Mouse (Mus musculus) spleen, adult 2 months (tissue): ENCODE data around the gene Tpgs1. TPM values are rescaled to one million over a fixed set of nuclear protein-coding genes. Genes with fewer than 3 reads are reported as not detected.

Source experiments
- DNase-seq, 2 experiments: peaks; one replicate each; pipeline versions ENCODE4 v3.0.0 to v3.0.0-alpha.2; 2012 to 2021; ENCODE audit warnings: low spot score in 2 of 2, low read depth in 1 of 2
- H3K27ac ChIP-seq: fragments of 200-500 bp; 2 replicates; pipeline ENCODE4 v1.5.1; 2012; ENCODE audit warnings: low read length, inconsistent platforms; ENCODE audit not compliant: insufficient read depth
- H3K27me3 ChIP-seq: fragments of 200-500 bp; 2 replicates; pipeline ENCODE4 v1.6.1; 2012; ENCODE audit warnings: mild to moderate bottlenecking, moderate library complexity, low read length, inconsistent platforms; ENCODE audit not compliant: control insufficient read depth, insufficient read depth
- H3K36me3 ChIP-seq: fragments of 200-500 bp; 2 replicates; pipeline ENCODE4 v1.6.1; 2012; ENCODE audit warnings: mild to moderate bottlenecking, low read length, inconsistent platforms; ENCODE audit not compliant: control insufficient read depth, insufficient read depth
- H3K4me1 ChIP-seq: fragments of 200-500 bp; 2 replicates; pipeline ENCODE4 v1.6.1; 2011; ENCODE audit warnings: inconsistent platforms; ENCODE audit not compliant: control insufficient read depth, insufficient read depth, insufficient read length
- H3K4me3 ChIP-seq: fragments of 200-500 bp; 2 replicates; pipeline ENCODE4 v1.5.1; 2011; ENCODE audit warnings: mild to moderate bottlenecking, inconsistent platforms; ENCODE audit not compliant: insufficient read depth, insufficient read length; ENCODE audit errors: extremely low read depth
- CTCF ChIP-seq: fragments of 200-500 bp; IDR thresholded peaks from 2 replicates; pipeline ENCODE4 v1.5.1; 2011; ENCODE audit warnings: mild to moderate bottlenecking, inconsistent platforms; ENCODE audit not compliant: insufficient read depth, insufficient read length, insufficient replicate concordance; ENCODE audit errors: extremely low read depth
- POLR2A ChIP-seq: fragments of 200-500 bp; IDR thresholded peaks from 2 replicates; pipeline ENCODE4 v1.6.1; 2011; ENCODE audit warnings: low read depth, low read length, inconsistent platforms
- WGBS: fragments of 180-500 bp; shearing (Covaris S2); methylation state at CpG from one replicate; pipeline ENCODE4 v1.1.7; 2018; 5-methylcytosine and 5-hydroxymethylcytosine counted together
- polyA plus RNA-seq: library from polyadenylated mRNA; depleted of rRNA; stranded (reverse); fragments of >200 nt; gene quantifications from 2 replicates; pipeline ENCODE4 v1.2.3, GENCODE M21; 2012

Tpgs1 gene
- polyA plus RNA-seq, 1 experiment: 47.9 TPM

GRCm38 (mm10) chr10:79689178-79689577 lies 20.0 kb downstream of the Tpgs1 start:
- Histone ChIP-seq H3K27ac (no peak overlapping the region), H3K4me3 (no peak overlapping the region), H3K36me3 (peaks cover 31% of the 10 kb centered on the region), H3K4me1 (no peaks in the 10 kb centered on the region), H3K27me3 (no peaks in the 10 kb centered on the region)
- TF ChIP-seq CTCF: no peak
- no peak for TF ChIP-seq POLR2A
- 88% methylated on average over 3 of the region's 3 CpGs for WGBS
- DNase-seq: no peak

DNA sequence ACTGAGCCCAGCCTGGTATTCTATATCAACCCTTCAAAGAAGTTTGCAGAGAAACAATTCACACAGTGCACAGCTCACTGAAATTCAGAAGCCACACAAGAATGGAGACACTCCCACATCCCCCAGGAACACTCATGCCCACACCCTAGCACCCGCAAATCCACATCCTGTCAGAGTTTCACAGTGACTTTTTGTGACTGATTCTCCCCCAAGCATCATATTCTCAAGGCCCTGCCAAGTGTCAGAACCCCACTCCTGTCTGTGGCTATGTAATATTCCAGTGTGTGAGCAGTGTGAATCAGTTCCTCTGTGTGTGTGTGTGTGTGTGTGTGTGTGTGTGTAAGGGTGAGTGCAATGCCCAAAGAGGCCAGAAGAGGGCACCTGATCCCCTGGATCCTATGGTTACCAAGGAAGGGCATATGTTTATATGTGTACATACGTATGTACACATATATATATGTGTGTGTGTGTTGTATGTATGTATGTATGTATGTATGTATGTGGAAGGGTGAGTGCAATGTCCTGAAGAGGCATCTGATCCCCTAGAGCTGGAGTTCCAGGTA lies 22.9 kb downstream of the Tpgs1 start:
- no peaks in the 10 kb centered on the region for H3K27me3 ChIP-seq
- H3K27ac ChIP-seq: no peak overlapping the region
- H3K4me1 ChIP-seq: no peaks in the 10 kb centered on the region
- H3K4me3 ChIP-seq: no peak overlapping the region
- 91% methylated on average over 2 of the region's 2 CpGs for WGBS
- TF ChIP-seq POLR2A (no peak), CTCF (no peak)
- no peak for DNase-seq
- peaks cover 12% of the 10 kb centered on the region for H3K36me3 ChIP-seq

GRCm38 (mm10) chr10:79693580-79694378 lies 24.6 kb downstream of the Tpgs1 start:
- H3K36me3 ChIP-seq: no peaks in the 10 kb centered on the region; the same call in 1 of the 2 replicates
- no peak for TF ChIP-seq CTCF
- no peak for TF ChIP-seq POLR2A
- no peaks in the 10 kb centered on the region for H3K4me1 ChIP-seq
- H3K4me3 ChIP-seq: no peak overlapping the region
- no peak overlapping the region for H3K27ac ChIP-seq
- no peak for DNase-seq
- 81% methylated on average over 12 of the region's 12 CpGs for WGBS
- no peaks in the 10 kb centered on the region for H3K27me3 ChIP-seq

- 90% methylated on average over 6 of the region's 6 CpGs for WGBS
- no peak overlapping the region for H3K4me3 ChIP-seq
- H3K27me3 ChIP-seq: no peaks in the 10 kb centered on the region
- H3K36me3 ChIP-seq: no peaks in the 10 kb centered on the region
- H3K27ac ChIP-seq: no peak overlapping the region
- no peaks in the 10 kb centered on the region for H3K4me1 ChIP-seq
- TF ChIP-seq CTCF: no peak
- TF ChIP-seq POLR2A: no peak
- no peak for DNase-seq
These were observed 25.1 kb downstream of the Tpgs1 start for GRCm38 (mm10) chr10:79694379-79694655.

GRCm38 (mm10) chr10:79695231-79696128 lies 26.3 kb downstream of the Tpgs1 start:
- no peak overlapping the region for H3K27ac ChIP-seq
- WGBS: 62% methylated on average over 13 of the region's 13 CpGs
- no peak overlapping the region for H3K4me3 ChIP-seq
- no peaks in the 10 kb centered on the region for H3K4me1 ChIP-seq
- TF ChIP-seq POLR2A: no peak
- peak; percentile 87; the same call in 1 of the 2 replicates for TF ChIP-seq CTCF
- H3K36me3 ChIP-seq: no peaks in the 10 kb centered on the region
- no peaks in the 10 kb centered on the region for H3K27me3 ChIP-seq
- peak; percentile 42 to 72 for DNase-seq

GRCm38 (mm10) chr10:79696129-79696651 lies 27.0 kb downstream of the Tpgs1 start:
- no peak for DNase-seq
- 78% methylated on average over 9 of the region's 9 CpGs for WGBS
- Histone ChIP-seq H3K36me3 (no peaks in the 10 kb centered on the region), H3K4me1 (no peaks in the 10 kb centered on the region), H3K4me3 (no peak overlapping the region), H3K27ac (no peak overlapping the region), H3K27me3 (no peaks in the 10 kb centered on the region)
- TF ChIP-seq CTCF (no peak), POLR2A (no peak)

GRCm38 (mm10) chr10:79697916-79698315 lies 28.7 kb downstream of the Tpgs1 start:
- DNase-seq: no peak
- H3K27ac ChIP-seq: no peak overlapping the region
- H3K27me3 ChIP-seq: no peaks in the 10 kb centered on the region
- no peaks in the 10 kb centered on the region for H3K4me1 ChIP-seq
- no peaks in the 10 kb centered on the region for H3K36me3 ChIP-seq
- 84% methylated on average over 6 of the region's 6 CpGs for WGBS
- no peak overlapping the region for H3K4me3 ChIP-seq
- TF ChIP-seq POLR2A (no peak), CTCF (no peak)
